ENCODE assay signal across 10 mouse cellular contexts in genomic region chr7:130289428-130289790, GRCm38 (mm10).
DNase-seq lines count a peak whose midpoint lies in the region; ATAC-seq and TF ChIP-seq lines count a peak whose summit lies in the region.
"Had no signal": no experiment of that assay in that cellular context is flagged by ENCODE, and none has a peak within 500 bp of the region (broad histone marks: within the 10 kb centered on the region; RNA-seq: fewer than 3 reads in every experiment).

No protein-coding gene starts in this region.

- TF ChIP-seq CTCF in cerebellum, adult 2 months (IDR thresholded peaks at IDR 0.05; ENCODE audit: borderline replicate concordance, insufficient read depth, low read depth, low read length) = no peak
- TF ChIP-seq CTCF in stomach, postnatal 0 days (IDR thresholded peaks at IDR 0.05; ENCODE audit: low read depth) = no peak

- H3K27ac ChIP-seq in cerebellum, adult 2 months (ENCODE audit: insufficient read depth, low read length) = no peak overlapping the region
- peak overlapping the region; percentile 71; the same call in 1 of the 2 replicates for H3K27ac ChIP-seq in lung, embryonic 15.5 days
- peak overlapping the region; percentile 75 for H3K27ac ChIP-seq in limb, embryonic 13.5 days
- peak overlapping the region; percentile 65 for H3K27ac ChIP-seq in stomach, postnatal 0 days (replicated peaks)
- H3K27ac ChIP-seq: neural tube, embryonic 12.5 days had no signal

- no peak for ATAC-seq in lung, embryonic 15.5 days (ENCODE audit: borderline replicate concordance, extremely low read depth, low FRiP score, low TSS enrichment)
- ATAC-seq in limb, embryonic 13.5 days (ENCODE audit: low FRiP score, low read depth) = no peak
- no peak for ATAC-seq in stomach, postnatal 0 days (ENCODE audit: low FRiP score, low TSS enrichment)

- no peaks in the 10 kb centered on the region for H3K4me1 ChIP-seq in cerebellum, adult 2 months (ENCODE audit: control insufficient read depth, insufficient read depth, low read length)
- H3K4me1 ChIP-seq in lung, embryonic 15.5 days = peaks cover 32% of the 10 kb centered on the region
- H3K4me1 ChIP-seq in limb, embryonic 13.5 days = peaks cover 45% of the 10 kb centered on the region
- H3K4me1 ChIP-seq in stomach, postnatal 0 days (replicated peaks; ENCODE audit: control insufficient read depth, insufficient read depth) = peaks cover 8% of the 10 kb centered on the region; the same call in 1 of the 2 replicates

- no peak for DNase-seq in cerebellum, adult 2 months
- no peak for DNase-seq in cerebellum, postnatal 36 days
- no peak for DNase-seq in lung, postnatal 25 days (ENCODE audit: low spot score)
- no peak for DNase-seq in stomach, postnatal 0 days (ENCODE audit: low spot score)
- DNase-seq in left cerebral cortex, postnatal 10 days (ENCODE audit: extremely low spot score in 1 of 2, low spot score in 2 of 2) = no peak
- no peak for DNase-seq in cerebellum, postnatal 10 days
- DNase-seq: thymus, postnatal 4 days had no signal

- no peaks in the 10 kb centered on the region for H3K36me3 ChIP-seq in lung, embryonic 15.5 days
- no peaks in the 10 kb centered on the region for H3K36me3 ChIP-seq in limb, embryonic 13.5 days
- no peaks in the 10 kb centered on the region for H3K36me3 ChIP-seq in stomach, postnatal 0 days (ENCODE audit: control insufficient read depth, insufficient read depth, low read length)
- H3K36me3 ChIP-seq: neural tube, embryonic 12.5 days had no signal

- intact Hi-C loops in left cerebral cortex, postnatal 10 days (cut with DNase I) = no loop called here

- peak overlapping the region; percentile 15 for H3K4me3 ChIP-seq in cerebellum, adult 2 months (replicated peaks; ENCODE audit: insufficient read depth, low read depth, low read length)
- H3K4me3 ChIP-seq in lung, embryonic 15.5 days = no peak overlapping the region
- H3K4me3 ChIP-seq in limb, embryonic 13.5 days = no peak overlapping the region
- H3K4me3 ChIP-seq in stomach, postnatal 0 days (ENCODE audit: low read depth, low read length) = no peak overlapping the region
- H3K4me3 ChIP-seq: neural tube, embryonic 12.5 days had no signal

- 7% methylated on average over 9 of the region's 9 CpGs for WGBS in cerebellum, adult 2 months
- WGBS in lung, embryonic 15.5 days = 29% methylated on average over 9 of the region's 9 CpGs
- 39% methylated on average over 9 of the region's 9 CpGs for WGBS in limb, embryonic 13.5 days
- WGBS in stomach, postnatal 0 days = 35% methylated on average over 9 of the region's 9 CpGs

- H3K9me3 ChIP-seq in lung, embryonic 15.5 days = no peaks in the 10 kb centered on the region
- H3K9me3 ChIP-seq in limb, embryonic 13.5 days = no peaks in the 10 kb centered on the region
- H3K9me3 ChIP-seq in stomach, postnatal 0 days (ENCODE audit: control insufficient read depth, low read length) = no peaks in the 10 kb centered on the region
- H3K9me3 ChIP-seq: neural tube, embryonic 12.5 days had no signal

- H3K9ac ChIP-seq in lung, embryonic 15.5 days = 0 out of 2 replicates have a peak overlapping the region, but pooled peaks have one; percentile 3
- peak overlapping the region; percentile 21; the same call in 1 of the 2 replicates for H3K9ac ChIP-seq in limb, embryonic 13.5 days
- no peak overlapping the region for H3K9ac ChIP-seq in stomach, postnatal 0 days (ENCODE audit: low read length)
- H3K9ac ChIP-seq: neural tube, embryonic 12.5 days had no signal

- H3K27me3 ChIP-seq in cerebellum, adult 2 months (ENCODE audit: control insufficient read depth, insufficient read depth, low read length) = no peaks in the 10 kb centered on the region
- H3K27me3 ChIP-seq in lung, embryonic 15.5 days = no peaks in the 10 kb centered on the region
- no peaks in the 10 kb centered on the region for H3K27me3 ChIP-seq in limb, embryonic 13.5 days
- no peaks in the 10 kb centered on the region for H3K27me3 ChIP-seq in stomach, postnatal 0 days (ENCODE audit: control insufficient read depth, insufficient read depth, low read length)

- TF ChIP-seq POLR2A in cerebellum, adult 2 months (IDR thresholded peaks at IDR 0.05; ENCODE audit: borderline replicate concordance, insufficient read depth, low read length) = no peak

- peak overlapping the region; percentile 33 for H3K4me2 ChIP-seq in lung, embryonic 15.5 days
- H3K4me2 ChIP-seq in limb, embryonic 13.5 days (replicated peaks) = peak overlapping the region; percentile 42
- H3K4me2 ChIP-seq in stomach, postnatal 0 days (replicated peaks; ENCODE audit: low read depth) = no peak overlapping the region; the same call in 1 of the 2 replicates
- H3K4me2 ChIP-seq: neural tube, embryonic 12.5 days had no signal

- no peak for TF ChIP-seq EP300 in stomach, postnatal 0 days (optimal IDR thresholded peaks at IDR 0.05)
